Mouse (Mus musculus): Measurements from ENCODE around the gene Adamts2. TPM values are rescaled to one million over a fixed set of nuclear protein-coding genes. Genes with fewer than 3 reads are reported as not detected.

Adamts2 gene
- polyA plus RNA-seq, 2 experiments = 0.83 to 1.1 TPM

GRCm38 (mm10) chr11:50849310-50849709, 247.4 kb downstream of the Adamts2 start:
- ATAC-seq (ENCODE audit: insufficient read depth) (no peak), DNase-seq (ENCODE audit: low read depth in 3 of 3, low spot score in 3 of 3) (no peak)
- Histone ChIP-seq H3K4me2 (ENCODE audit: low read depth) (no peak overlapping the region), H3K27ac (no peak overlapping the region), H3K4me3 (ENCODE audit: insufficient read depth in 1 of 2, low read depth in 2 of 2, low read length in 2 of 2) (no peak overlapping the region), H3K36me3 (replicated peaks; ENCODE audit: control insufficient read depth, insufficient read depth, low read depth) (no peaks in the 10 kb centered on the region), H3K9me3 (ENCODE audit: control insufficient read depth, low read length) (no peaks in the 10 kb centered on the region), H3K9ac (replicated peaks) (no peak overlapping the region), H3K4me1 (replicated peaks; ENCODE audit: control insufficient read depth in 2 of 2, insufficient read depth in 2 of 2, low read length in 1 of 2) (no peaks in the 10 kb centered on the region), H3K27me3 (ENCODE audit: control insufficient read depth, insufficient read depth, low read length) (peaks cover 43% of the 10 kb centered on the region)
- WGBS (ENCODE audit: insufficient replicate concordance) = 3% methylated on average over 10 of the region's 10 CpGs
- TF ChIP-seq EP300 (IDR thresholded peaks at IDR 0.05; ENCODE audit: low read depth) = no peak
- no peak for TF ChIP-seq CTCF (IDR thresholded peaks at IDR 0.05; ENCODE audit: low read depth)

- peak within 1 kb of the TSS; percentile 33 for H3K4me2 ChIP-seq (ENCODE audit: low read depth)
- no peaks in the 10 kb centered on the region for H3K9me3 ChIP-seq (ENCODE audit: control insufficient read depth, low read length)
- peaks cover 43% of the 10 kb centered on the region for H3K27me3 ChIP-seq (ENCODE audit: control insufficient read depth, insufficient read depth, low read length)
- H3K4me3 ChIP-seq (ENCODE audit: insufficient read depth in 1 of 2, low read depth in 2 of 2, low read length in 2 of 2) = peak within 1 kb of the TSS in 1 of 2 experiments; percentile 23; a peak in 1 of 4 replicates
- no peak within 1 kb of the TSS for H3K27ac ChIP-seq
- H3K9ac ChIP-seq (replicated peaks) = no peak within 1 kb of the TSS
- H3K4me1 ChIP-seq (replicated peaks; ENCODE audit: control insufficient read depth in 2 of 2, insufficient read depth in 2 of 2, low read length in 1 of 2) = no peaks in the 10 kb centered on the region
- TF ChIP-seq EP300 (IDR thresholded peaks at IDR 0.05; ENCODE audit: low read depth) (no peak), CTCF (IDR thresholded peaks at IDR 0.05; ENCODE audit: low read depth) (no peak)
- no peaks in the 10 kb centered on the region for H3K36me3 ChIP-seq (replicated peaks; ENCODE audit: control insufficient read depth, insufficient read depth, low read depth)
- no peak for DNase-seq (ENCODE audit: low read depth in 3 of 3, low spot score in 3 of 3)
- no peak for ATAC-seq (ENCODE audit: insufficient read depth)
- 1% methylated on average over 11 of the region's 11 CpGs for WGBS (ENCODE audit: insufficient replicate concordance)
Measured at GRCm38 (mm10) chr11:50850177-50850735, 248.4 kb downstream of the Adamts2 start, which contains the start of gene Grm6. Gene Grm6, plus strand, starts transcription at chr11:50850685.

GRCm38 (mm10) chr11:50850989-50851601, 249.2 kb downstream of the Adamts2 start:
- peak overlapping the region; percentile 33 for H3K4me2 ChIP-seq (ENCODE audit: low read depth)
- H3K27me3 ChIP-seq (ENCODE audit: control insufficient read depth, insufficient read depth, low read length) = peaks cover 43% of the 10 kb centered on the region
- no peaks in the 10 kb centered on the region for H3K9me3 ChIP-seq (ENCODE audit: control insufficient read depth, low read length)
- peak overlapping the region in 1 of 2 experiments; percentile 23; a peak in 1 of 4 replicates for H3K4me3 ChIP-seq (ENCODE audit: insufficient read depth in 1 of 2, low read depth in 2 of 2, low read length in 2 of 2)
- under 1% methylated on average over 63 of the region's 72 CpGs for WGBS (ENCODE audit: insufficient replicate concordance)
- DNase-seq (ENCODE audit: low read depth in 3 of 3, low spot score in 3 of 3) (no peak), ATAC-seq (ENCODE audit: insufficient read depth) (no peak)
- H3K9ac ChIP-seq (replicated peaks) = no peak overlapping the region
- H3K4me1 ChIP-seq (replicated peaks; ENCODE audit: control insufficient read depth in 2 of 2, insufficient read depth in 2 of 2, low read length in 1 of 2) = no peaks in the 10 kb centered on the region
- H3K36me3 ChIP-seq (replicated peaks; ENCODE audit: control insufficient read depth, insufficient read depth, low read depth) = no peaks in the 10 kb centered on the region
- TF ChIP-seq EP300 (IDR thresholded peaks at IDR 0.05; ENCODE audit: low read depth) = no peak
- no peak for TF ChIP-seq CTCF (IDR thresholded peaks at IDR 0.05; ENCODE audit: low read depth)
- H3K27ac ChIP-seq = no peak overlapping the region

Other genes with a start within 250 kb of the Adamts2 start
- 0.08 TPM in 1 of 2 replicates, not detected in the other for gene Cby3, start 247.6 kb upstream of the Adamts2 start, polyA plus RNA-seq (2012; rRNA removed)
- not detected in 2 replicates for gene Cby3, start 247.6 kb upstream of the Adamts2 start, polyA plus RNA-seq (2014; fragmentation: Nextera tagmentation; extraction: Ambion mirVana)
- gene Hnrnph1, start 225.1 kb upstream of the Adamts2 start, polyA plus RNA-seq (2012; rRNA removed) = 163 and 200 TPM in 2 replicates
- 101 and 120 TPM in 2 replicates for gene Hnrnph1, start 225.1 kb upstream of the Adamts2 start, polyA plus RNA-seq (2014; fragmentation: Nextera tagmentation; extraction: Ambion mirVana)
- 3.5 and 5.1 TPM in 2 replicates for gene Rufy1, start 171.0 kb upstream of the Adamts2 start, polyA plus RNA-seq (2012; rRNA removed)
- gene Rufy1, start 171.0 kb upstream of the Adamts2 start, polyA plus RNA-seq (2014; fragmentation: Nextera tagmentation; extraction: Ambion mirVana) = 7.1 and 8.9 TPM in 2 replicates
- 0.26 and 0.42 TPM in 2 replicates for gene Zfp354c, start 225.6 kb downstream of the Adamts2 start, polyA plus RNA-seq (2012; rRNA removed)
- 0.65 and 0.69 TPM in 2 replicates for gene Zfp354c, start 225.6 kb downstream of the Adamts2 start, polyA plus RNA-seq (2014; fragmentation: Nextera tagmentation; extraction: Ambion mirVana)
- 0.04 and 0.08 TPM in 2 replicates for gene Zfp879, start 239.5 kb downstream of the Adamts2 start, polyA plus RNA-seq (2012; rRNA removed)
- 0.04 and 0.13 TPM in 2 replicates for gene Zfp879, start 239.5 kb downstream of the Adamts2 start, polyA plus RNA-seq (2014; fragmentation: Nextera tagmentation; extraction: Ambion mirVana)
- gene Grm6, start 248.6 kb downstream of the Adamts2 start, polyA plus RNA-seq (2012; rRNA removed) = 0.10 and 0.15 TPM in 2 replicates
- gene Grm6, start 248.6 kb downstream of the Adamts2 start, polyA plus RNA-seq (2014; fragmentation: Nextera tagmentation; extraction: Ambion mirVana) = 0.04 TPM in 1 of 2 replicates, not detected in the other